Mouse (Mus musculus) left cerebral cortex, adult 18-20 months (tissue): ENCODE measurements at regions not wholly inside any gene's neighbourhood (a gene's known extent, or its start where the extent isn't known, plus 50 kb on each side); places are given as distances from the start of the nearest gene placed in this dataset.

ENCODE experiments used
- DNase-seq, 2 experiments: peaks; one replicate each; pipeline ENCODE4 v3.0.0; 2021 to 2022; ENCODE audit warnings: low spot score in 2 of 2, mixed read lengths in 1 of 2

- DNase-seq: no peak
Measured at GRCm38 (mm10) chr13:57286168-57286567, 390.4 kb upstream of the Trpc7 start.

GRCm38 (mm10) chr13:57282816-57283215 lies 387.0 kb upstream of the Trpc7 start:
- no peak for DNase-seq

GRCm38 (mm10) chr13:57281941-57282710 lies 386.3 kb upstream of the Trpc7 start:
- DNase-seq: no peak

- peak; percentile 55 to 56 for DNase-seq
Measured at GRCm38 (mm10) chr13:57281504-57281903, 385.7 kb upstream of the Trpc7 start.

GRCm38 (mm10) chr13:57278580-57278979 lies 382.8 kb upstream of the Trpc7 start:
- no peak for DNase-seq

GRCm38 (mm10) chr13:57277076-57277475 lies 381.3 kb upstream of the Trpc7 start:
- no peak for DNase-seq

- no peak for DNase-seq
Measured at GRCm38 (mm10) chr13:57275871-57276270, 380.1 kb upstream of the Trpc7 start.

- no peak for DNase-seq
Measured at GRCm38 (mm10) chr13:57273593-57273992, 377.8 kb upstream of the Trpc7 start.

GRCm38 (mm10) chr13:57269614-57270013 lies 373.8 kb upstream of the Trpc7 start:
- peak; percentile 36 to 43 for DNase-seq

- DNase-seq: peak; percentile 80 to 87
Measured at GRCm38 (mm10) chr13:57259920-57260319, 364.1 kb upstream of the Trpc7 start.

- DNase-seq: no peak
Measured at GRCm38 (mm10) chr13:57259474-57259873, 363.7 kb upstream of the Trpc7 start.

GRCm38 (mm10) chr13:57255920-57256319 lies 360.1 kb upstream of the Trpc7 start:
- DNase-seq: peak; percentile 73 to 83

GRCm38 (mm10) chr13:57249851-57250250 lies 354.1 kb upstream of the Trpc7 start:
- no peak for DNase-seq

GRCm38 (mm10) chr13:57249401-57249800 lies 353.6 kb upstream of the Trpc7 start:
- no peak for DNase-seq

GRCm38 (mm10) chr13:57246238-57246963 lies 350.6 kb upstream of the Trpc7 start:
- peak; percentile 26 to 36 for DNase-seq

GRCm38 (mm10) chr13:57236917-57237316 lies 341.1 kb upstream of the Trpc7 start:
- no peak for DNase-seq

- no peak for DNase-seq
Measured at GRCm38 (mm10) chr13:57236211-57236610, 340.4 kb upstream of the Trpc7 start.

GRCm38 (mm10) chr13:57232906-57233305 lies 337.1 kb upstream of the Trpc7 start:
- DNase-seq: no peak

- DNase-seq: no peak
Measured at GRCm38 (mm10) chr13:57231666-57232065, 335.9 kb upstream of the Trpc7 start.

- DNase-seq: no peak
Measured at GRCm38 (mm10) chr13:57230253-57230652, 334.5 kb upstream of the Trpc7 start.

GRCm38 (mm10) chr13:57221092-57221491 lies 325.3 kb upstream of the Trpc7 start:
- DNase-seq: no peak

GRCm38 (mm10) chr13:57216161-57216560 lies 320.4 kb upstream of the Trpc7 start:
- no peak for DNase-seq

GRCm38 (mm10) chr13:57212251-57212650 lies 316.5 kb upstream of the Trpc7 start:
- no peak for DNase-seq
